Mouse (Mus musculus) erythroblast, embryonic 14.5 days (primary cell): ENCODE results near the gene Hist1h3f. TPM values are rescaled to one million over a fixed set of nuclear protein-coding genes. Genes with fewer than 3 reads are reported as not detected.
A peak's percentile ranks its signal among the peaks of the same experiment; 100 is the strongest.

Experiments used
- H3K27me3 ChIP-seq: 2 replicates; pipeline ENCODE4 v1.6.1; 2012; ENCODE audit warnings: inconsistent platforms; ENCODE audit not compliant: control insufficient read depth
- H3K36me3 ChIP-seq: 2 replicates; pipeline ENCODE4 v1.6.1; 2012; ENCODE audit warnings: mild to moderate bottlenecking, inconsistent platforms; ENCODE audit not compliant: control insufficient read depth
- H3K4me1 ChIP-seq: 2 replicates; pipeline ENCODE4 v1.6.1; 2012; ENCODE audit warnings: inconsistent platforms; ENCODE audit not compliant: control insufficient read depth
- H3K4me3 ChIP-seq: replicated peaks from 2 replicates; pipeline ENCODE3; 2012; ENCODE audit warnings: moderate library complexity, mild to moderate bottlenecking, inconsistent platforms
- H3K9me3 ChIP-seq: 2 replicates; pipeline ENCODE4 v1.6.1; 2012; ENCODE audit warnings: low read length, inconsistent platforms, mixed read lengths; ENCODE audit not compliant: control insufficient read depth
- GATA1 ChIP-seq: IDR thresholded peaks from 2 replicates; pipeline ENCODE4 v1.6.1; 2012; ENCODE audit warnings: low read length, inconsistent platforms, mixed read lengths
- TAL1 ChIP-seq: IDR thresholded peaks from 3 replicates; pipeline ENCODE4 v1.6.1; 2012; ENCODE audit warnings: low read length, inconsistent platforms, mixed read lengths
- polyA plus RNA-seq: library from polyadenylated mRNA; stranded (reverse); fragments of >175 nt; gene quantifications from 2 replicates; pipeline ENCODE4 v1.2.3, GENCODE M21; 2012

Gene Hist1h3f
- 1.3 and 3.3 TPM in 2 replicates for polyA plus RNA-seq

GRCm38 (mm10) chr13:23543965-23544786 is at the start of gene Hist1h3f:
Gene Hist1h3f (plus strand): TSS chr13:23544052.
- TF ChIP-seq GATA1, result no peak
- TF ChIP-seq TAL1, result no peak
- peak within 1 kb of the TSS; percentile 81 for H3K4me3 ChIP-seq
- H3K36me3 ChIP-seq, result peaks cover 10% of the 10 kb centered on the region
- H3K4me1 ChIP-seq, result peaks cover 46% of the 10 kb centered on the region
- no peaks in the 10 kb centered on the region for H3K27me3 ChIP-seq
- H3K9me3 ChIP-seq, result no peaks in the 10 kb centered on the region

- Histone ChIP-seq H3K9me3 (no peaks in the 10 kb centered on the region), H3K4me1 (peaks cover 53% of the 10 kb centered on the region), H3K27me3 (peaks cover 3% of the 10 kb centered on the region), H3K36me3 (no peaks in the 10 kb centered on the region), H3K4me3 (no peak overlapping the region)
- TF ChIP-seq GATA1 (no peak), TAL1 (no peak)
Measured at GRCm38 (mm10) chr13:23495526-23495925, 48.3 kb upstream of the Hist1h3f start.

DNA sequence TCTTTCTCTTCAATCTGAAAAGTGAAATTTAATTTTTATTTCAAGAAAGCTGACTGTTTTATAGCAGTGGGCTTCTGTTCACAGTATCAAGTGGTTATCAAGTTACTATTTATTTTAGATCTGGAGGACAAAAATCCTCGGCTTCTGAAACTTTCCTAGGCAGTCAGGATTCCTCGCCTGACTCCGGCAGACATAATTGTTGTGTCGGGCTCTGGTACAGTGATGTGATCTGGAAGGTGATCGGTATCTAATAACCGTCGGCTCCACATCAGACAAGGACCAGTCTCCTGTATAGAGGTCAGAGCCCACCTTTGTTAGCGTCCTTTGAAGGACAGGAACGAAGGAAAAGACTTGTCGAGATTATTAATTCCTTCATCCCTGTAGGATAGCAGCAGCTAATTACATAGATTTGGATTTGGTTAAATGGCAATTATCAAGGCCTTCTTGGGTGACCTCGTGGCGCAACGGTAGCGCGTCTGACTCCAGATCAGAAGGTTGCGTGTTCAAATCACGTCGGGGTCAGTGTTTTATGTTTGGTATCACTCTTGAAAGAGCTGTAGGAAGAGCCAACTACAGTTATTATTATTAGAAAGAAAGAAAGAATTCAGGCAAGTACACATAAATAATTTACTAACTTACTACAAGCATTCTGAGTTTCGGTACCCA is 46.1 kb upstream of the Hist1h3f start:
- Histone ChIP-seq H3K4me1 (peaks cover 52% of the 10 kb centered on the region), H3K36me3 (no peaks in the 10 kb centered on the region), H3K27me3 (peaks cover 3% of the 10 kb centered on the region), H3K4me3 (peak overlapping the region; percentile 66), H3K9me3 (no peaks in the 10 kb centered on the region)
- TF ChIP-seq TAL1, result no peak
- TF ChIP-seq GATA1, result no peak

DNA sequence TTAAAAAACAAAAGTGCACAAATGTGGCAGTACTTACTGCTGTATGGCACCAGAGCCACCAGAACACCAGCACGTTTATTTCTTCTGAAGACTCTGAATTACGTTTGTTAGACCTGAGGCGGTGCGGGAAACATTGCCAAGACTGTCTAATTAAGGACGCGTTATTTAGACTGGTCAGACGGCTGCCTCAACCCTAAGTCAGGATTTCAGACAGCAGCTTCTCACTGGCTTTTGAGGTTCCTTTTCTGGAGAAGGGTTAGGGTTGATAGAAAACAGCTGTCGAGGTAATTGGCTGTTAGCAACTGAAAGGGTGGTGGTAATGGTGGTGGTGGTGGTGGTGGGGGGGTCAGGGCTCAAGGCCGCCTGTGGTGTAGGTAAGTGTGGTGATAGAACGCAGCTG is 45.2 kb upstream of the Hist1h3f start:
- peak overlapping the region; percentile 66 for H3K4me3 ChIP-seq
- TF ChIP-seq GATA1, result no peak
- TF ChIP-seq TAL1, result no peak
- peaks cover 53% of the 10 kb centered on the region for H3K4me1 ChIP-seq
- H3K9me3 ChIP-seq, result no peaks in the 10 kb centered on the region
- peaks cover 3% of the 10 kb centered on the region for H3K27me3 ChIP-seq
- H3K36me3 ChIP-seq, result no peaks in the 10 kb centered on the region

DNA sequence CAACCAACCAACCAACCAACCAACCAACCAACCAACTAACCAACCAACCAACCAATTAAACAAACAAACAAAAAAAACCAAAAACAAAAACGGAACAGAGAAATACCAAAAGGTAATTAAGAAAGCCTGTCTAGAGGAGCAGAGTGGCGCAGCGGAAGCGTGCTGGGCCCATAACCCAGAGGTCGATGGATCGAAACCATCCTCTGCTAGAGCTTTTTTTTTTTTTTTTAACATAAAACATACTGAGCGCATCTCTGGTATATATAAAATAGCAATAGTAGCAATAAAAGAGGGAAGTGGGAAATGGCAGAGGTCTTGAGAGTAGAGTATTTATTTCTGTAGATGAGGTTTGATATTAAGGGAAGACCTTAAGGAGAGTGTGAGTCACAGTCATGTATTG is 43.9 kb upstream of the Hist1h3f start:
- peak overlapping the region; percentile 66 for H3K4me3 ChIP-seq
- TF ChIP-seq GATA1 (no peak), TAL1 (no peak)

DNA sequence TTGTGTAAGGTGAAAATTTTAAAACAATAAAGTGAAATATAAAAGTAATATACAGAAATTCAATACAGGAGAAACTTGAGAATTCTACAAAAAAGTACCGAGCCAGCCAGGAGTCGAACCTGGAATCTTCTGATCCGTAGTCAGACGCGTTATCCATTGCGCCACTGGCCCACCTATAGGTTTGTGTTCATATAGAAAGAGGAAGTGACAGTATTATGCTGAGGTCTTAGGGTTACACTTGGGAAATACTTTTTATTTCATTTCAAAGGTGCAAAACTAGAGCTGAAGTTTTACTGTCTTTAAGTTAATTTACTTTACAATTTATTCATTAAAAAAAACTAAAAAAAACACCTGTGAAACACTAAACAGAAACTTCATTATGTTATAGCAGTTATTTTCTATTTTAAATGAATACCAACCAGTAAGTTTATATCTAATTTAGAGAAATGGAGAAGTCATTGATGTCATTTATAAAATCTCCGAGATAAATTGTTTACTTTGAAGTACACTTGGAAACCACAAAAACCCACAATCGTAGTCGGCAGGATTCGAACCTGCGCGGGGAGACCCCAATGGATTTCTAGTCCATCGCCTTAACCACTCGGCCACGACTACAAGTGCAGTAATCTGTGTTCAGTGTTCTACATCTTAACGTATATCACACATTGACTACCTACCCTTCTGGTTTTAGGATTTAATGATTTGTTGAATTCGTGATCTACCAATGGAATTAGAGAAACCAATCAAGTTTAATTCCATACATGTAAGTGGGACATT is 43.2 kb upstream of the Hist1h3f start:
- H3K4me3 ChIP-seq, result peak overlapping the region; percentile 66
- TF ChIP-seq TAL1 (no peak), GATA1 (no peak)
- H3K36me3 ChIP-seq, result no peaks in the 10 kb centered on the region
- H3K27me3 ChIP-seq, result peaks cover 1% of the 10 kb centered on the region
- peaks cover 71% of the 10 kb centered on the region for H3K4me1 ChIP-seq
- H3K9me3 ChIP-seq, result no peaks in the 10 kb centered on the region

More for the DNA sequence above, 43.9 kb upstream of the Hist1h3f start:
- H3K36me3 ChIP-seq, result no peaks in the 10 kb centered on the region
- H3K4me1 ChIP-seq, result peaks cover 65% of the 10 kb centered on the region
- H3K27me3 ChIP-seq, result peaks cover 3% of the 10 kb centered on the region
- H3K9me3 ChIP-seq, result no peaks in the 10 kb centered on the region

DNA sequence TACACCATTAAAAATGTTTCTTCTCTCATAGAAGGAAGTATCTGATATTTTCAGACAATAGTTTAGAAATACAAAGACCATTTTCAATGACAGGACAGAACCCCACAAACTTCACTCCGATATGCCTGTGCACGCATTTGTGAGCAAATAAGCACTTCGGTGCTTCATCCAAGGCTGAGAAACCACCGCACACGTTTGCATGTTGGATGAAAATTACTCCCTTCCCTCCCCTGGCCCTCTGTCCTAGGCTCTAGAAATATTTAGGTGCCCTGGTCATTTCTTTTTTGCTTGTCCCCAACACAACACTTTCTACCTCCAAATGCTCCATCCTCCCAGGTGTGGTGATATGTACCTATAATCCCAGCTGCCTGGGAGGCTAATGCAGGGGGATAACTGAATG is 42.3 kb upstream of the Hist1h3f start:
- H3K36me3 ChIP-seq, result no peaks in the 10 kb centered on the region
- H3K4me1 ChIP-seq, result peaks cover 80% of the 10 kb centered on the region
- no peaks in the 10 kb centered on the region for H3K9me3 ChIP-seq
- H3K4me3 ChIP-seq, result peak overlapping the region; percentile 66
- no peaks in the 10 kb centered on the region for H3K27me3 ChIP-seq
- no peak for TF ChIP-seq GATA1
- TF ChIP-seq TAL1, result no peak

DNA sequence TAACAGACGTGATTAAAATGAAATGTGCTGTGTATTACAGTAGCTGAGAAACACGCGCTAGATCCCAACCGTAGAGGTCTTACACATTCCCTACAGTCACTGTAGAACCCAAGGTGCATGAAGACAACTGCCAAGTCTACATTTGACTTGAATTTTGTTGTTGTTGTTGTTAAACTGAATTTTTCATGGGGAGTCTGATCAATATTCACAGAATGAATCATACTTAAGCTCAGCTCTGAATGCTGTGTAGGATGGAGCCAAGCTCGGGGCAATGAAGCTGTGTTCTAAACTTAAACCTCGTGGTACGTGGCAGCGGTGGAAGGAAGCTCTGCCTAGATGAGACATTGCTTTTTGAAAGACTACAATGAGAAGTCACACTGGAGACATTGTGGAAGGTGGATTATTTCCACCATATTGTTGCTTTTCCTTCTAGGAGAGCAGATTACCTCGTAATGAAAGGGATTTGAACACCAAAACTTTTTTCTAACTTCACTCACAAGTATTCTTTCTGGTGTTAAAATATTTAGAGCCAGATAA is 41.8 kb upstream of the Hist1h3f start:
- Histone ChIP-seq H3K4me1 (peaks cover 85% of the 10 kb centered on the region), H3K36me3 (no peaks in the 10 kb centered on the region), H3K9me3 (no peaks in the 10 kb centered on the region), H3K4me3 (peak overlapping the region; percentile 66), H3K27me3 (no peaks in the 10 kb centered on the region)
- TF ChIP-seq TAL1, result no peak
- no peak for TF ChIP-seq GATA1

- TF ChIP-seq GATA1 (no peak), TAL1 (no peak)
- H3K4me3 ChIP-seq, result no peak overlapping the region
Measured at GRCm38 (mm10) chr13:23502916-23503315, 40.9 kb upstream of the Hist1h3f start.

More at GRCm38 (mm10) chr13:23502916-23503315, 40.9 kb upstream of the Hist1h3f start:
- Histone ChIP-seq H3K9me3 (no peaks in the 10 kb centered on the region), H3K36me3 (no peaks in the 10 kb centered on the region), H3K4me1 (peaks cover 83% of the 10 kb centered on the region), H3K27me3 (no peaks in the 10 kb centered on the region)
